Mouse (Mus musculus) cerebral cortex, adult 2 months (tissue): ENCODE results near the gene Ccdc86.

Source experiments
- WGBS: fragments of 180-500 bp; shearing (Covaris S2); methylation state at CpG from one replicate; pipeline ENCODE4 v1.1.7; 2018; 5-methylcytosine and 5-hydroxymethylcytosine counted together

The Ccdc86 gene

DNA sequence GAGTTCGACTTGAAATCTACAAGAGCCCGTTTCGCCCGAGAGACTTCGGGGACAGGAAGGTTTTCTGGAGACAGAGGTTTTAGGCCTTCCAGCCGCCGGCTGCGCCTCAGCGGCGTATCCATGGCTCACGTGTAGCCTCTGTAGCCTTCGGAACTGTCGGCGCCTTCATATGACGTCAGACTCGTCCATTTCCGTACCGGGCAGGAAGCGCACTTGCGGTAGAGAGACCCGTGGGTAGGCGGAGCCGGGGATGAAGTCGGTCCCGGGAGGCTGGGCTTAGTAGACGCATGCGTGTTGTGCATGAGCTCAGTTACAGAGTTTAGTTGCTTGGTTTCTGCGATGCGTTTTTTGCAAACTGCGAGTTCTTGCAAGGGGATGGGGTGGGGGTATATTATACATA lies at the start of gene Ccdc86:
TSS of gene Ccdc86 (minus strand) at position 155 of the 400 bp plus-strand sequence.
- WGBS, result 0% methylated on average over 30 of the region's 30 CpGs

DNA sequence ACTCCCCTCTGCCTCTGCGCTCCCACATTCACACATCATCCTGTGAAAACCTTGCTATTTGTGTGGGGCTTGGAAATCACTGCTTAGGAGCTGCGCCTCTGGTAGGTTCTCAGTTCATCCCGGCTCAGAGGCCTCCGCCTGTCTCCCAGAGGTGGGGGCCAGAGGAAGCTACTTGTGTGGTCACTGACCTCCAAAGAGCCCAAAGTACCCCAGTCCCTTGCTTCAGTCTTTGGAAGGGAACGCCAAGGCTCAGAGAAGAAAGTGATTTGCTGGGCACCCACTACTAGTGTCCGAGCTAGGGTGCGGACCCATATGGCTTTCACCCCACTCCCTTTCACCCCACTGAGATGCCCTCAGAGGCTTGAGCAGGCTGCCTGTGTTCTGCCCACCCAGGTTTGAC lies 44.1 kb upstream of the Ccdc86 start, which contains the start of gene Ms4a15:
TSS of gene Ms4a15 (minus strand) at position 101 of the 400 bp plus-strand sequence.
- WGBS, result 84% methylated on average over 7 of the region's 7 CpGs

DNA sequence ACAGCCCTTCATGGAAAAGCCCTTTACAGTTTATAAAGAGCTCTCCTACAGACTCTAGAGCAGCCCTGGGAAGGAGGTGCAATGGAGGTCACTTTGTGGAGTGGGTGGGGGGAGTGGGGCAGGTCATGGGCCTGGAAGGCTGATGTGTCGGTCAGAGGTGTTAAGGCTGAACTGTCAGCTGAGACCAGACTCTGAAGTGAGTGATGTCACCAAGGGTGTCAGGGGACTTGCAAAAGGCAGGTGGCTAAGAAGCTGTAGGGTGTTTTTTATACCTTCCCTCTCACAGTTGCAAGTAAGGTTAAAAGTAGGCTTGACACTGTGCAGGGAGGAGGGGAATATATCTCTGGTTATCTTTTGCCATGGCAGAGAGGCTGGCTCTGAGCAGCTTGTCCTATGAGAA lies 41.7 kb upstream of the Ccdc86 start:
- 78% methylated on average over 1 of the region's 1 CpGs for WGBS

DNA sequence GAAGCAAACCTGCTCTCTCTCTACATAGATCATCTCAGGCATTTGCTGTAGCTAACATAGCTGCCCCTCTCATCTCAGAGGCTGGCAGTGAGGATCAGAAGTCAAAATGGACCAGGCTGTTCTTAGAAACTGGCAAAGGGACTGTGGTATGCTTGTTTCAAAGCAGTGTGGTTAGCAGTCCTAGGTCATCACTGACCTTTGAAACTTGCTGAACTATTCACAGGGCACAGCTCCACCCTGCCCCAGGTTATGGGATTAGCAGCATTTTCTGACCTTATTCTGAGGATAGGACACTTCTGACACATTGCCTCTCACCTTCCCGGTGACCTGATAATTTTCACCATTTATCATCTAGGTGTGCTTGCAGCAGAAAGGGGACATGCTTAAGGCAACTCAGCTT lies 39.5 kb upstream of the Ccdc86 start:
- 95% methylated on average over 1 of the region's 1 CpGs for WGBS

DNA sequence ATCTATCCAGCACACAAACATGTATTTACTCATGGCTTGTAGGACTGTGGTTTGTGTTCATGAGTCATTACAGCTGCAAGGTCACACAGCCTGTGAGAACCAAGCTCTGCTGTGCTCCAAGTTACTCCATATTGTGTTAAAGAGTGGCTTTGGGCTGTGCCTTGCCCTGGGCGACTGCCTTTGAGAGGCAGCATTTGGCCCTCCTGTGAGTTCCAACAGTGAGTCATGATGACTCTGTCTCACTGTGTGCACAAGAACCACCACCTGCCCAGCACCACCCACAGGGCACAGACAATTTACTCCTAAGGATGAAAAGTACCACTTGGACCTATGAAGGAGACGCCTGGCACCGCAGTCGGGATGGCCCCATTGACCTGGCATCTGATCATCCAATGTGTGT lies 36.8 kb upstream of the Ccdc86 start:
- WGBS, result 81% methylated on average over 4 of the region's 4 CpGs

DNA sequence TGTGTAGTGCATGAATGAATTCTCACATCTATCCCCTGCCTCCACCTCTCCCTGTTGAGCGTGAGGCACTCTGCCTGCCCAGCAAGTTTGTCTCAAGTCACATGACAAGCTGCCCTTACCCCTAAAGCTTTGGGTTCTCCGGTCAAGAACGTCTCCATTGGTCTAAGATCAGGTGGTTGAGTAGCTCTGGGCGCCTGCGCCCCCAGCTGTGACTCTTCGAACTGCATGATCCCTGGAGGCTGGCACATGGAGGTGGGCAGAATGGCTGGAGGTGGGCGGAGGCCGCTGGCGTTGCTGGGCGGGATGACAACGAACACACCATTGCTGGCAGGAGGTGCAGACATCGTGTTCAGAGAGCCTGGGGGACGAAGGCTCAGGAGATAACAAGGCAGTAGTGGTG lies 35.5 kb upstream of the Ccdc86 start:
- 81% methylated on average over 13 of the region's 13 CpGs for WGBS

DNA sequence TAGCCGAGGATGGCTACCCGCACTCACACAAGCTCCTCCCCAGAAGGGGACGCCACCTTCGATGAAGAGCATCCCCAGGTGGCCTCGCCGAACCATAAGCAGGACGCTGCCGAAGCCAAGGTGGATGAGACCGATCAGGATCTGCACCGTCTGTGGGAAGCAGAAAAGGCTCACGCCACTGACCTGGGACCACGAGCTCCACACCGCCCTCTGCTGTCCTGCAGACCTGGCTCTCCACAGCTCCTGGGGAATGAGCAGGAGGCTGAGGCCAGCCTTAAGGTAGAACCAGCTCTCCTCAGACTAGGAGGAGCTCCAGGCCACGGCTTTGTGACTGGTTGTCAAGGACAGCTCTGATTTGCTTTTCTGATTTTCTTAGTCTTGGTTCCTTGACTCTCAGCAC lies 34.1 kb upstream of the Ccdc86 start:
- WGBS, result 31% methylated on average over 14 of the region's 14 CpGs

DNA sequence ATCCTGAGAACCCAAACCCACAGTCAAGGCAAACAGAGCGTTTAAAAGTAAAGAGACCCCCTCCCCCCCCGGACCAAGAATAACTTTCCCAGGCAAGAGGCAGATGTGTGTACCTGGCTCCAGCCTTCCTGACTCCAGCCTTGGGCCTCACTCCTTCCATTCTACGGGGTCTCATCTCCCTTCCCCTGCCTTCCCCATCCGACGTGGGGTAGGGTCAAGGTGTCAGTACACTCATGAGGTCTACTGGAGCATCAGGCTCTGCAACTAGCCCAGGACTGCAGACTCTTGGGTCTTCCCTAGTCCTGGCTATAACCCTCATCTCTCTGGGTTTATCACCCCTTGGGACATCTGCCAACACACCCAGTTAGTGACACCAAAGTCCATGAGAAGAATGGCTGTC lies 31.1 kb upstream of the Ccdc86 start:
- 85% methylated on average over 5 of the region's 5 CpGs for WGBS

DNA sequence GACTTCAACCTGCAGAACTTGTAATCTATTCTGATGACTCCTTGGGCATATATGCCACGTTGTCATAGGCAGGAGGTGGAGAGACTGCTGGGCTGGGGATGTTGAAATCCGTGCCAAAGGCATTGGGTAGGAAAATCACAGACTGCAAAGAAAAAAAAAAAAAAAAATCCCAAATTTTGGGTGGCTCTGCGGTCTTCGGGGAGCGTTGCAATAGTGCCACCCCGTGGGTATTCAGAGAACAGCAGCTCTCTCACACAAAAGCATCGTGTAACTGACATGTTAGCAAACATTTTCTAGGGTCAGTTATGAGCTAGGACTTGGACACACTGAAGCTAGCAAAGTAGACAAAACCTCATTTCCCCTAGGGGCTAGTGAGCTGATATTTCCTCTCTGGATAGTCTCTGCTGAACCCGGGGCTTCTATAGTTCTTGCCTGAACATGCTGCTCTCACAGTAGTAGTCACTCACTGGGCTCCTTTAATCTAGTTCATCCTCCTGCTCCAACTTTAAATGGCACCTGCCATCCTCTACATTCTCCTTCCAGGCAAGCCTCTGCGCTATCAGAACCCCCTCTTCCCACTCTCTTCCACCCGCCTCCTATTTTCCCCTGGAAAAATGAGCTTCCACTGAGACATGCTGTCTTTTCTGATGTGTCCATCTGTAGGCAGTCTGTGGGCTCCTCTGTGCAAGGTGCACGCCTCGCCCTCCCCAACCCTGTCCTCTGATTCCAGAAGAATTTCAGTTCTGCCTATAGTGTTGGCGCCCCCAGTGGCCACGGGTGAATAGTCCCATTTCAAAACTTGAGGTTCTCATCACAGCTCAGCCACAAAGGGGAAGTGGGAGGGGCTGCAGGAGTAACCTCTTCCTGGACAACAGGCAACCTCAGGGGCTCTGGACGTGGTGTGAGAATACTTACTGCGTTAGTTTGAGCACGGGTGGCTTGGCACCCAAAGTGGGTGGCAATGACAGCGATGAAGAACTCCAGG lies 30.4 kb upstream of the Ccdc86 start:
- WGBS, result 9% methylated on average over 18 of the region's 18 CpGs

DNA sequence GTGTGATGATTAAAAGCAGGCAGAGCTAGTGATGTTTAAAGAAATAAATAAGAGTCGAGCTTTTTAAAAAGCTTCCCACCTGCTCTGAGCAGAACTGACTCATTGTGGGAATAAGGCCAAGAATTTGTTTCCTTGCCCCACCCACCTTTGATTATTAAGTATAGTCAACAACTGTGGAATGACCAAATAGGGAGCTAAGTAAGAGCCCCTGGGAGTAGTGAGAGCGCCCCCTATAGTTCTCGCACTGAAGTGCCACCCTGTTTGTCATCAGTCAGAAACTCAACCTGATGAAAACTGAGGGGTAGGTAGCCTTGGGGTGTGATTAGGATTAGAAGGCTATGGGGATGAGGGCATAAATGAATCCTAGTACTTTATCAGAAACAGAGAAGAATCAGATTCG lies 27.3 kb upstream of the Ccdc86 start:
- WGBS, result 39% methylated on average over 4 of the region's 4 CpGs

DNA sequence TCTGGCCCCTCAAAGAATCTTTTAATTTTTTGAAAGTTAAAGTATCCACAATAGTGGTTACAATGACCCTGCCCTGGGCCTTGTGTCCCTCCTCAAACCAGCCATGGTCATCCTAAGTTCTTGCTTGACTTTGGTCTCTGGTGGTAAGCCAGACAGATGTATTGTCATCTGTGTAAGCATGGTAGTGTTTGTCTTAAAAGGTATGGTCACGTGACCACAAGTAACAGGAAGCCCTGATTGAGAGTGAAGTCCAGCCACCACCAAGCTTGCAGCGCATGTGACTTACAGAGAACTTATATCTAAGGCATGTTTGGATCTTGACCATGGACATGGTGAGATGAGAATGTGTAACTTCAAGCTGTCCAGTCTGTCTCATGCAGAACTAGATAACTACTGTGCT lies 26.1 kb upstream of the Ccdc86 start:
- WGBS, result 88% methylated on average over 2 of the region's 2 CpGs

DNA sequence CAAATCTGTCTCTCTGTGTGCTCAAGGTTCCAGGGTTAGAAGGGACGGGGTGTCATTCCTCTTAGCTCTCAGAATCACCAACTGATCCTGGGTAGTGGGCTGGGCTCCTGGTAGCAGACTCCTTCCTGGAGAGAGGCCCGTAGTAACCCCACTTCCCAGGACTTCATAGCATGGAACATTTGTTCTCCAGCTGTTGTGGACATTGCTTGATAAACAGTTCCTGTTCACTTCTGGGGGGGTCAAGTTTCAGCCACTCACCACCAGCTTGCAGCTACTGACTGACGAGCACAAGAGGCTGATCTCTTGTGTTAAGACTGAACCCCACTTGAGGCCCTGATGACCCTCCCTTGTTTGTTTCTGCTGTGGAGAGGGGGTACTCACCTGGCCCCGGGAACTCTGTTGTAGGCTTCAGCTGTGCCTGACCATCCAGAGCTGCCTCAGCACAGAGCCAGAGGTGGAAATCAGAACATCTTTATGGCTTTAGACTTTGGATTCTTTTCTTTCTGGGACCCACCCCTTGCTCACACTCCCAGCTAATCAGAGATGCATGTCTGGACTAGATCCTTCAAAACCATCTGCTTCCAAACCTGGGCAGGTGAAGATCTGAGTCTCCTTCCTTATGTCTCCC lies 25.3 kb upstream of the Ccdc86 start, which contains the start of gene Ms4a10:
TSS of gene Ms4a10 (minus strand) at position 433 of the 628 bp plus-strand sequence.
- WGBS, result 81% methylated on average over 4 of the region's 4 CpGs

DNA sequence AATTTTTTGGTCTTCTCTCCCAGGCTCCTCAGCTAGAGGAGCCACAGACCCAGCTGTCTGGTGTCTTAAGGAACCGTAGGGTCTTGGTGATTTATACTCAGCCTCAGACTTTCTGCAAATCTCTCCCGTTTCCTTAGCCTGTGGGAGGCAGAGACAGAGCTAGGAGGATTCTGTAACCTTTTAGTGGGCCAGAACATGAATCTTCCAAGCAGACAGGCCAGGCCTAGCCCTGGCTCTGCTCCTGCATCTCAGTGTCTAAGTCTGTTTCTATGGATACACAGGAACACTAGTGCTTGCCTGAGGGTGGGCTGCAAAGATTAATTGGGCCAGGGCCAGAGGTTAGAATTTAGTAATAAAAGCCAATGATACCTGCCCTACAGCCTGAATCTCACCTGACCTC lies 24.1 kb upstream of the Ccdc86 start:
- 67% methylated on average over 2 of the region's 2 CpGs for WGBS

DNA sequence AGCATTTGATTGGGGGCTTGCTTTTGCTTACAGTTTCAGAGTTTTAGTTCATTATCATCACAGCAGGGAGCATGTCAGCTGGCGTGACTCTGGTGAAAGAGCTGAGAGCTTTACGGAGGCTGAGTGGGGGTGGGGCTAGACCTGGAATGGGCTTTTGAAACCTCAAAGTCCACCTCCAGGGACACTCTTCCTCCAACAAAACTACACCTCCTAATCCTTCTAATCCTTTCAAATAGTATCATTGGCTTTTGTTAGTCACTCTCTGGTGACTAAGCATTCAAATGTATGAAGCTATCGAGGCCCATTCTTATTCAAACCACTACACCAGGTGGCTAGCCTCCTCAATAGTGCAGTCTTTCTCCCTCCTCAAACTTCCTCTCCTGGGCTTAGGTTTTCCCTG lies 23.6 kb upstream of the Ccdc86 start:
- 36% methylated on average over 3 of the region's 3 CpGs for WGBS

DNA sequence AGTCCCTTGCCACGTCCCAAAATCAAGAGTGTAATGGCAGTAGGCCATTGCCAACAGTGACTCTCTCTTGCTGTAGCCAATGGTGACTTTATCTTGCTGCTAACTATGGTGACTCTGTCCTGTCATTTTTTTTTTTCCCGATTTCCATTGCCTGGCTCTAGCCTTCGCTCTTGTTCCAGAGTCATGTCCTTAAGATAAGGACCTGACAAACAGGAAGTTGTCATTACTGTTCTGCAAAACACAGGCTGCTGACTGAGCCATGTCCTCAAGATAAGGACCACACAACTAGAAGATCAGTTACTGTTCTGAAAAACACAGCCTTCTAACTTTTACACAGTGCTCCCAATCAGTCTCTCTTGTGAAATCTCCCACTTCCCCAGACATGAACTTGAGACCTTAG lies 21.4 kb upstream of the Ccdc86 start:
- 76% methylated on average over 3 of the region's 3 CpGs for WGBS

DNA sequence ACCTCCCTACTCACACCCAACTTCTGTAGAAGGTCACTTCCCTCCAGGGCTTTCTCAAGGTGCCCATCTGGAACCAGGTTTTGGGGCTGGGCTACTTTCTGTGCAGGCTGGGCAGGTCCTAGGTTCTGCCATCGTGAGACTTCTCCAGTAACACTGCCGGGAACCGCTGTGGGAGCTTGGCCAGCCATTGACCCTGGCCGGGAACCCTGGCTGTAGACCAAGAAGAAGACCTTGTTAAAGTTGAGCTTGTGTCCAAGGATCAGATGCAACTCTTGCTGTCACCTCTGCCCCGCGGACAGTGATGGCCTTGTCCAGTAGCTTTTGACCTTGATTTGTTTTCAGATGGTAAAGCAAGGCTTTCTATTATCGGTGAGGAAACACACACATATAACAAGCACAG lies 19.5 kb upstream of the Ccdc86 start:
- 89% methylated on average over 7 of the region's 7 CpGs for WGBS

DNA sequence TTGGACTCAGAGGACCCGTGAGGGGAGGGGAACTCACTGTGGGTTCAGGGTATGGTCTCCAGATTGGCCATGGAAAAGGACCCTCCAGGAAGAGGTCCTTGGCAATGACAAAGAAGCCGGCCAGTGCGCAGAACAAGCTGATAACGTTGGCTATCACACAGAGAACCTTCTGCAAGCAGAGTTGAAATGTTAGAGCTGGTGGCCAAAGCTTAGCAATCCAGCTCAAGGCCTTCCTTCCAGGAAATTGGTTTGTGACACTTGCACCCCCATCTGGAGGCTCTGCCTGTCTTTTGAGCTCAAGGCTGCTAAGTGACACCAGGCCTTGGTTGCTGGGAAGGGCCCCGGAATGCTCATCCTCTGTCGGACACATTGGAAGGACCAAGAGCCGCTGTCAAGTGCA lies 16.7 kb upstream of the Ccdc86 start:
- 94% methylated on average over 7 of the region's 7 CpGs for WGBS

DNA sequence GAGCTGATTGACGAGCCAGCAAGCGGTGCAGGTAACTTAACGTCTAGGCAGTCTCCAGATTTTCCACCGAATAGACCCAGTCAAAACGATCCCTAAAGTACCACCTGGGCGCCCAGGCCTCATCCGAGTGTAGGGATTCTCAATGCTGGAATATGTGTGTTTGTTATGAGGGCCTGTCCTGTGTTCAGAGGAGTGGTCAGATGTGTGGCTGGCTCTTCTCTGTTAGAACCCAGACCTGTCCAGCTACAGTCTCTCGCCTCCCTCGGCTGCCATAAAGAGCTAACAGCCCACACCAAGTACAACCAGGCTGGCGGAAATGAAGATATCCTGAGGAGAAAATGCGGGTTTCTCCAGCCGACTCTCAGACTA lies 10.9 kb upstream of the Ccdc86 start:
- 49% methylated on average over 12 of the region's 12 CpGs for WGBS

DNA sequence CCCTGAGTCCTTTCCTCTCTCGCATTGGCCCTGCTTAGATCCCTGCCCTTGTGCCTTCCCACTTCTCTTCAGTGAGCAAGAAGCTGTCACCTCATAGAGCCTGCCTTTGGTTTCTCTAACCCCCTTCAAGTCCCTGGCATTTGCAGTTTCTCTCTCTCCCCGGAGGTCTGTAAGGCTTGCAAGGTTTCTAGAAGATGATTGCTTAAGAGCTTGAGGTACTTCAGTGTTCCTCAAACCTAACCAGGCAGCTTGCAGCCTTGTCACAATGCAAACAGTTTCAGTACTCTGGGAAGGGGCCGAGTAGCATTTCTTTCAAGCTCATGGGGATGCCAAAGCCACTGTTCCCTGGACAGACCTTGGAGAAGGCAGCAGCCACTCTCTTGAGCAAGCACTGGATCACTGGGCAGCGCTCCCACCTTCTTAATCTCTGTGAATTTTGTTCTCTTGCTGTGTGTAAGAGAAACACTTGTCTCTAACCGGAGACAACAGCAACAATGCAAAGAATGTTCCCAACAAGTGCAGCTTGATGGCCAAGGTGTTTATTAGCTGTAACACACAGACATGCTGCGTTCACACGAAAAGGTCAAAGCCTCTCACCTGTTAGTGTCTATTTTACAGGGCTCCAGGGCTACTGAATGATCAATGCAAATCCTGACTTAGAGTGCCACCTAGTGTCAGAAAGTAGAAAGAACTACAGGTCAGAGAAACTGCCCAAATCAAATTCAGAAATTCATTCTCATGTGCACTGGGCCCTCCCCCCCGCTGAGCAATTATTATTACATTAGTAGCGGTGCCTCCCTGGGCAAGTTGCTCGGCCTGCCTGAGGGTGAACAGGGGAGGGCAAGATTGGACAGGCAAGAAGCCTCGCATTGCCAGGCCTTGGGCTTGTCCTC lies 10.3 kb upstream of the Ccdc86 start:
- WGBS, result 30% methylated on average over 11 of the region's 11 CpGs

DNA sequence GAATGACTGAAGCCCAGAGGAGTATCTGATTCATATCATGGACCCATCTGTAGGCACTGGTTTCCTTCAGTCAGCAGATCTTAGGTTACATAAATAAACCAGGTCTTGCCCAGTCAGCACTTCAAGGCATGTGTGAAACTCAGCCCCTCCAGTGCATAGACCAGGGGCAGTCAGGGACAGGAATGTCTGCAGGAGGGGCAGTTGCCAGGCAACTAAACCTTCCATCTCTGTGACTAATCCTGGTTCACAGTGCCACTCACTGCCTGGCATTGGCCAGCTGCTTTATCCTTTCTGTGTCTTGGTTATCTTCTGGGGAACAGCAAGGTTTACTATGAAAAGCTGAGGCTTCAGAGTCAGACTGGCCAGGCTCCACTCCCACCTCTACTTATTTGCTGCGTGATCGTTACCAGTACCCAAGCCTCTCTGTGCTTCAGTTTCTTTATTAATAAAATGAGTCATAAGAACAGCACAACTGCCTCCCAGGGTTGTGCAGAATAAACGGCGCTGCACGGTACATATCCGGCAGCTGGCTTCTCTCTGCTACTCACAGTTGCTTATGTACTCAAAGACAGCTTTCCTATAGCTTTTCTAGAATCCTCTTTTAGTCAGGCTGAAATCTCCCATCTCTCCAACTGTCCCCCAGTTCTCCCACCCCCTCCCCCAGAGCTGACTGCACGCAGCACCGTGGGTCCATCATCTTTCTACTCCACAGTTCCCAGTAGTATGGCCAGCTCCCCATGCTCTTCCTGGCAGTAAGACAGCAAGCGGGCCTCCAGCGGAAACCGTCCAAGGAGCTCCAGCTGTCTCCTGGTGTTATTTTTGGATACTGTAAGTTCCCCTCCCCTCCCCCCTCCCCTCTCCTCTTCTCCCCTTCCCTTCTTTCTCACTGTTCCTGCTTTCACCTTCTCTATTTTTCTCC lies 3.2 kb upstream of the Ccdc86 start:
- WGBS, result 31% methylated on average over 11 of the region's 11 CpGs

DNA sequence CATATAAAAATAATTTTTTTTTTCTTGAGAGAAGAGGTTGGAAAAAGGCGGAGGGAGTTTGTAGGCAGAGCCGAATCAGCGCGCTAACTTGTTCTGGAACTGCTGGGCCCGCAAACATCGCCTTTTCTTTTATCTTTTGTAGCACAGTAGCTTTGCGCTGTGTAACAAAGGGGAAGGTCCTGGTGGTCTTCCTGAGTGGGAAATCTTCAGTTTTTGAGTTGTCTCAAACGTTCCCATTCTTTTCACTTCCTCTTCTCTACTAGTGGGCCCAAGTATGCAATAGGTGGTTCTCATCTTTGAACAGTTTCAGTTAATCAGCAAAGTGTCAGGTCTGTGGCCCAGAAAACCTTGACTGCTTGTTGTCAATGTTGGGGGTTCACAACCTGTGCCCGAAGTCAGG lies 492 bp upstream of the Ccdc86 start:
- 22% methylated on average over 9 of the region's 9 CpGs for WGBS
